Mouse (Mus musculus): ENCODE results near the gene Col28a1.

DNA sequence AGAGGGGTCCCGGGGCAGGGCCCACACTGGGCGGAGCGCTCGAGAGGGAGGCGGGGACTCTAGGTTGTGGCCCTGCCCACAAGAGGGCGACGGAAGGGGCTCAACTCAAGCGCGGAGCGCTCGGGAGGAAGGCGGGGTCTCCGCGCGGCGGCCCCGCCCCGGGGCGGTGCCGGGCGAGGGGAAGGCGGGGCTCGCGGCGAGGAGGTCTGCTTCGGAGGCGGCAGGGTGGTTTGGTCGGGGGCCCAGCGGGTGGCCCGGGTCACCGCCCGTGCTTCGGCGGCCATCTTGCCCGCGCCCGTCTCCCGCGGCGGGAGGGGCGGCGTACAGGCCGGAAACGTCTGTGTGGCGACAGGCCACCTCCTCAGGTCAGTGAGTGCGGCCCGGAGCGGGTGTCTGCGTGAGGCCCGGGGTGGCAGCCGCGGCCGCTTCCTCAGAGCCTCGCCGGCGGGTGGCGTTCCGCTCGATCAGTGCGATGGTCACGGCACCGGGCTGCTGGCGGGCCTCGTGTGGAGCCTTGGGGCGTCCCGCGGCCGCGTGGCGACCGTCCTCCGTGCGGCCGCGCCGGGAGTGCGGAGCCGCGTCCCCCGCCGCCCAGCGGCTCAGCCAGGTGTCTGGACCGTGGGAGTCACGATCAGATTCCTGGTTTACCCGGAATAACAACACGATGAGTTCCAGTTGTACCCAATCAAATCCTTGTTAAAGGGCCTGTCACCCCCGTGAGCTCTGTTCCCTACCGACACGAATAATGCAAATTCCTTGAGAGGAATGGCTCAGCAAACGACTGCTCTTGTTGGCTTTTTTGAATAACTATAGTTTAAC, 16.8 kb upstream of the Col28a1 start, which contains the start of gene Mios:
- TF ChIP-seq CTCF (IDR thresholded peaks at IDR 0.05 in 2 of 3, conservative IDR thresholded peaks at IDR 0.05 in 1 of 3; ENCODE audit: control insufficient read depth in 1 of 3, insufficient read depth in 1 of 3, low read depth in 2 of 3, low read length in 3 of 3, poor library complexity in 1 of 3, severe bottlenecking in 1 of 3), result peak in 1 of 3 experiments; percentile 23; a peak in 2 of 6 replicates
- TF ChIP-seq MAFK (IDR thresholded peaks at IDR 0.05; ENCODE audit: borderline replicate concordance, low read depth, low read length), result no peak
- TF ChIP-seq NELFE (IDR thresholded peaks at IDR 0.05; ENCODE audit: low read depth, low read length), result peak; percentile 70
- no peak for TF ChIP-seq SIN3A (IDR thresholded peaks at IDR 0.05; ENCODE audit: low read length)
- TF ChIP-seq ELF1 (IDR thresholded peaks at IDR 0.05; ENCODE audit: low read depth, low read length), result no peak
- TF ChIP-seq MAZ (IDR thresholded peaks at IDR 0.05; ENCODE audit: low read depth, low read length), result no peak; the same call in 1 of the 2 replicates
- TF ChIP-seq ZMIZ1 (IDR thresholded peaks at IDR 0.05; ENCODE audit: low read depth, low read length), result peak; percentile 49; the same call in 1 of the 2 replicates
- peak; percentile 71 to 84; a peak in 3 of 4 replicates for TF ChIP-seq POLR2A (IDR thresholded peaks at IDR 0.05; ENCODE audit: control insufficient read depth in 1 of 2, insufficient read depth in 1 of 2, low read depth in 1 of 2, low read length in 2 of 2, poor library complexity in 1 of 2)

Measured in MEL (cell line).